Mouse (Mus musculus): ENCODE measurements around the gene Pemt.

DNA sequence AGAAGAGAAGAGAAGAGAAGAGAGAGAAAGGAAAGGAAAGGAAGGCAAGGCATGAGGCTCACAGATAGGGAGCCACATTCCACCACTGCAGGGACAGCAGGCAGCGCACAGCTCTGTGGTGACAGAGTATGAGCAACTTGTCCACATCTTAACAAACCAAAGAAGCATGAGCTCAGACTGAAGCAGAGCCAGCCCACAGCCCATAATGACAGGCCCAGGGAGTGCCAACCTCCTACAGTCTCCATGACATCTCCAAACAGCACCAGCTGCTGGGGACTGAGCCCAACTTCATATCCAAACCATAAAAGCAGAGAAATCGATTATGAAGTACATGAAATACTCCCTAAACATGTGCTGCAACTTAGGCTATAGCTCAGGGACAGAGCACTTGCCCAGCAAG, 11.7 kb upstream of the Pemt start:
- TF ChIP-seq TAL1 (IDR thresholded peaks at IDR 0.05; ENCODE audit: low read length) (no peak), GATA1 (IDR thresholded peaks at IDR 0.05; ENCODE audit: low read length) (no peak)
